Mouse (Mus musculus) kidney, adult 18-20 months (tissue): ENCODE data around the gene Edem1.

Experiments
- DNase-seq: peaks from one replicate; pipeline ENCODE4 v3.0.0; 2021

Edem1 gene

GRCm38 (mm10) chr6:108828234-108828868 is at the start of gene Edem1:
Edem1 (plus strand) TSS chr6:108828641.
- DNase-seq = peak; percentile 99

GRCm38 (mm10) chr6:108781865-108782264 is 46.6 kb upstream of the Edem1 start:
- DNase-seq = no peak

- peak; percentile 95 for DNase-seq
These were observed 45.8 kb upstream of the Edem1 start, which contains the start of gene Arl8b for GRCm38 (mm10) chr6:108782526-108783183. Arl8b (plus strand) TSS chr6:108783099.

- peak; percentile 47 for DNase-seq
These were observed 45.1 kb upstream of the Edem1 start for GRCm38 (mm10) chr6:108783184-108783881.

GRCm38 (mm10) chr6:108784056-108784455 is 44.4 kb upstream of the Edem1 start:
- DNase-seq = no peak

GRCm38 (mm10) chr6:108784796-108785195 is 43.6 kb upstream of the Edem1 start:
- DNase-seq = no peak

- DNase-seq = no peak
These were observed 42.9 kb upstream of the Edem1 start for GRCm38 (mm10) chr6:108785551-108785950.

GRCm38 (mm10) chr6:108791498-108791897 is 36.9 kb upstream of the Edem1 start:
- DNase-seq = no peak

- DNase-seq = no peak
These were observed 32.5 kb upstream of the Edem1 start for GRCm38 (mm10) chr6:108795912-108796311.

GRCm38 (mm10) chr6:108796706-108797105 is 31.7 kb upstream of the Edem1 start:
- no peak for DNase-seq

- DNase-seq = no peak
These were observed 23.2 kb upstream of the Edem1 start for GRCm38 (mm10) chr6:108805194-108805593.

GRCm38 (mm10) chr6:108805871-108806270 is 22.6 kb upstream of the Edem1 start:
- no peak for DNase-seq

- DNase-seq = no peak
These were observed 21.0 kb upstream of the Edem1 start for GRCm38 (mm10) chr6:108807446-108807845.

- DNase-seq = no peak
These were observed 19.7 kb upstream of the Edem1 start for GRCm38 (mm10) chr6:108808786-108809185.

- DNase-seq = no peak
These were observed 18.2 kb upstream of the Edem1 start for GRCm38 (mm10) chr6:108810237-108810636.

- no peak for DNase-seq
These were observed 16.3 kb upstream of the Edem1 start for GRCm38 (mm10) chr6:108812134-108812533.

- no peak for DNase-seq
These were observed 10.9 kb upstream of the Edem1 start for GRCm38 (mm10) chr6:108817510-108817909.

- DNase-seq = no peak
These were observed 3.5 kb upstream of the Edem1 start for GRCm38 (mm10) chr6:108824816-108825545.

- no peak for DNase-seq
These were observed 2.4 kb upstream of the Edem1 start for GRCm38 (mm10) chr6:108826070-108826469.

- DNase-seq = no peak
These were observed 1.0 kb upstream of the Edem1 start for GRCm38 (mm10) chr6:108827336-108827920.

GRCm38 (mm10) chr6:108828872-108829271 is 431 bp downstream of the Edem1 start:
- DNase-seq = no peak
